Mouse (Mus musculus) ovary, postnatal 10 days (tissue): ENCODE measurements around the gene Fam81a.

Source experiments
- DNase-seq: peaks from one replicate; pipeline ENCODE4 v3.0.0; 2022; ENCODE audit warnings: low spot score

Gene Fam81a

GRCm38 (mm10) chr9:70052730-70053129 lies 89.6 kb downstream of the Fam81a start:
- no peak for DNase-seq

GRCm38 (mm10) chr9:70049839-70050238 lies 92.5 kb downstream of the Fam81a start:
- DNase-seq, result no peak

GRCm38 (mm10) chr9:70049416-70049783 lies 93.0 kb downstream of the Fam81a start:
- DNase-seq, result no peak

- no peak for DNase-seq
Measured at GRCm38 (mm10) chr9:70048751-70049415, 93.5 kb downstream of the Fam81a start.

GRCm38 (mm10) chr9:70048280-70048679 lies 94.1 kb downstream of the Fam81a start:
- no peak for DNase-seq

GRCm38 (mm10) chr9:70047839-70048238 lies 94.5 kb downstream of the Fam81a start:
- no peak for DNase-seq

GRCm38 (mm10) chr9:70046255-70046654 lies 96.1 kb downstream of the Fam81a start:
- DNase-seq, result no peak

- DNase-seq, result no peak
Measured at GRCm38 (mm10) chr9:70044865-70045264, 97.5 kb downstream of the Fam81a start.

- DNase-seq, result no peak
Measured at GRCm38 (mm10) chr9:70042935-70043334, 99.4 kb downstream of the Fam81a start.

GRCm38 (mm10) chr9:70042137-70042536 lies 100.2 kb downstream of the Fam81a start:
- no peak for DNase-seq

GRCm38 (mm10) chr9:70040570-70040969 lies 101.8 kb downstream of the Fam81a start:
- DNase-seq, result no peak

- no peak for DNase-seq
Measured at GRCm38 (mm10) chr9:70039597-70040385, 102.6 kb downstream of the Fam81a start.
